Mouse (Mus musculus) MEL (cell line): Measurements from ENCODE around the gene Cnn3. TPM values are rescaled to one million over a fixed set of nuclear protein-coding genes. Genes with fewer than 3 reads are reported as not detected.

Source experiments
- DNase-seq: peaks from one replicate; pipeline ENCODE4 v3.0.0; 2011; ENCODE audit warnings: low read depth, low spot score
- H3K27ac ChIP-seq: 2 replicates; pipeline ENCODE4 v1.5.1; 2012; ENCODE audit warnings: low read depth, mild to moderate bottlenecking, control low read depth, low read length, moderate library complexity; ENCODE audit not compliant: control insufficient read depth
- H3K27me3 ChIP-seq, 2 experiments: fragments of 150-350 bp in 1 of 2; sonication (generic) in 1 of 2; 2 replicates each; pipeline ENCODE4 v1.6.1; 2012; ENCODE audit warnings: low read length in 2 of 2, mild to moderate bottlenecking in 2 of 2, improper control_type of control experiment in 1 of 2, moderate library complexity in 1 of 2; ENCODE audit not compliant: insufficient read depth in 2 of 2, control insufficient read depth in 1 of 2
- H3K36me3 ChIP-seq, 2 experiments: 2 replicates each; pipeline ENCODE4 v1.6.1; 2012 to 2014; ENCODE audit warnings: low read length in 2 of 2, improper control_type of control experiment in 1 of 2, inconsistent platforms in 1 of 2, mild to moderate bottlenecking in 1 of 2; ENCODE audit not compliant: insufficient read depth in 2 of 2, control insufficient read depth in 1 of 2
- H3K4me1 ChIP-seq, 2 experiments: fragments of 150-350 bp in 1 of 2; sonication (generic) in 1 of 2; 2 replicates each; pipeline ENCODE4 v1.6.1; 2012; ENCODE audit warnings: low read length in 2 of 2, improper control_type of control experiment in 1 of 2, mild to moderate bottlenecking in 1 of 2; ENCODE audit not compliant: insufficient read depth in 2 of 2, control insufficient read depth in 1 of 2
- H3K4me3 ChIP-seq, 2 experiments: fragments of 150-350 bp in 1 of 2; sonication (generic) in 1 of 2; 2 replicates each; pipeline ENCODE4 v1.5.1; 2012; ENCODE audit warnings: low read depth in 2 of 2, low read length in 2 of 2, mild to moderate bottlenecking in 2 of 2, moderate library complexity in 2 of 2, control low read depth in 1 of 2, improper control_type of control experiment in 1 of 2; ENCODE audit not compliant: control insufficient read depth in 1 of 2, insufficient read depth in 1 of 2
- H3K79me2 ChIP-seq: 2 replicates; pipeline ENCODE4 v1.6.1; 2012; ENCODE audit warnings: mild to moderate bottlenecking, low read length, moderate library complexity; ENCODE audit not compliant: control insufficient read depth, poor library complexity, insufficient read depth
- H3K9ac ChIP-seq: 2 replicates; pipeline ENCODE4 v1.6.1; 2012; ENCODE audit warnings: low read depth, mild to moderate bottlenecking, control low read depth, low read length, moderate library complexity; ENCODE audit not compliant: control insufficient read depth, poor library complexity, severe bottlenecking
- H3K9me3 ChIP-seq: fragments of 150-350 bp; sonication (generic); replicated peaks from 2 replicates; pipeline ENCODE4 v1.6.1; 2012; ENCODE audit warnings: mild to moderate bottlenecking, low read length, improper control_type of control experiment, moderate library complexity; ENCODE audit not compliant: insufficient read depth
- CHD1 ChIP-seq: IDR thresholded peaks from 2 replicates; pipeline ENCODE4 v1.6.1; 2012; ENCODE audit warnings: low read depth, mild to moderate bottlenecking, inconsistent platforms, low read length, improper control_type of control experiment
- CHD2 ChIP-seq: IDR thresholded peaks from 2 replicates; pipeline ENCODE4 v1.6.1; 2011; ENCODE audit warnings: low read length, improper control_type of control experiment
- CTCF ChIP-seq, 3 experiments: IDR thresholded peaks in 2 of 3; conservative IDR thresholded peaks in 1 of 3; 2 replicates each; pipeline ENCODE4 v1.5.1; 2011 to 2012; ENCODE audit warnings: low read length in 3 of 3, low read depth in 2 of 3, mild to moderate bottlenecking in 2 of 3, improper control_type of control experiment in 1 of 3, inconsistent platforms in 1 of 3, mixed read lengths in 1 of 3, moderate library complexity in 1 of 3; ENCODE audit not compliant: control insufficient read depth in 1 of 3, insufficient read depth in 1 of 3, poor library complexity in 1 of 3, severe bottlenecking in 1 of 3
- ELF1 ChIP-seq: IDR thresholded peaks from 2 replicates; pipeline ENCODE4 v1.6.1; 2014; ENCODE audit warnings: low read depth, mild to moderate bottlenecking, inconsistent platforms, low read length, improper control_type of control experiment, moderate library complexity
- EP300 ChIP-seq, 2 experiments: IDR thresholded peaks; 2 replicates each; pipeline ENCODE4 v1.6.1; 2011; ENCODE audit warnings: improper control_type of control experiment in 2 of 2, low read length in 2 of 2, low read depth in 1 of 2, mild to moderate bottlenecking in 1 of 2
- ETS1 ChIP-seq: IDR thresholded peaks from 2 replicates; pipeline ENCODE4 v1.6.1; 2012; ENCODE audit warnings: low read depth, mild to moderate bottlenecking, inconsistent platforms, low read length, improper control_type of control experiment, moderate library complexity
- JUND ChIP-seq: IDR thresholded peaks from 2 replicates; pipeline ENCODE4 v1.6.1; 2011; ENCODE audit warnings: low read depth, mild to moderate bottlenecking, improper control_type of control experiment, low read length
- MAX ChIP-seq: IDR thresholded peaks from 2 replicates; pipeline ENCODE4 v1.6.1; 2011; ENCODE audit warnings: low read length, improper control_type of control experiment
- MAZ ChIP-seq: IDR thresholded peaks from 2 replicates; pipeline ENCODE4 v1.6.1; 2012; ENCODE audit warnings: low read depth, mild to moderate bottlenecking, inconsistent platforms, low read length, improper control_type of control experiment
- MXI1 ChIP-seq: IDR thresholded peaks from 2 replicates; pipeline ENCODE4 v1.6.1; 2011; ENCODE audit warnings: mild to moderate bottlenecking, low read depth, low read length, improper control_type of control experiment
- MYC ChIP-seq: IDR thresholded peaks from 2 replicates; pipeline ENCODE4 v1.6.1; 2011; ENCODE audit warnings: low read depth, mild to moderate bottlenecking, low read length, improper control_type of control experiment, moderate library complexity
- NELFE ChIP-seq: IDR thresholded peaks from 2 replicates; pipeline ENCODE4 v1.6.1; 2011; ENCODE audit warnings: low read depth, low read length, improper control_type of control experiment
- NRF1 ChIP-seq: IDR thresholded peaks from 2 replicates; pipeline ENCODE4 v1.6.1; 2014; ENCODE audit warnings: low read depth, mild to moderate bottlenecking, inconsistent platforms, low read length, improper control_type of control experiment, moderate library complexity; ENCODE audit not compliant: poor library complexity, insufficient read depth, severe bottlenecking
- POLR2A ChIP-seq, 2 experiments: IDR thresholded peaks; 2 replicates each; pipeline ENCODE4 v1.6.1; 2011 to 2012; ENCODE audit warnings: low read length in 2 of 2, mild to moderate bottlenecking in 2 of 2, control low read depth in 1 of 2, improper control_type of control experiment in 1 of 2, low read depth in 1 of 2, moderate library complexity in 1 of 2; ENCODE audit not compliant: control insufficient read depth in 1 of 2, insufficient read depth in 1 of 2, poor library complexity in 1 of 2
- POLR2AphosphoS2 ChIP-seq: IDR thresholded peaks from 2 replicates; pipeline ENCODE4 v1.6.1; 2011; ENCODE audit warnings: low read length, improper control_type of control experiment
- RAD21 ChIP-seq: IDR thresholded peaks from 2 replicates; pipeline ENCODE4 v1.6.1; 2011; ENCODE audit warnings: mild to moderate bottlenecking, low read depth, low read length, improper control_type of control experiment
- SIN3A ChIP-seq: IDR thresholded peaks from 2 replicates; pipeline ENCODE4 v1.6.1; 2012; ENCODE audit warnings: low read length, improper control_type of control experiment, inconsistent platforms
- SMC3 ChIP-seq: IDR thresholded peaks from 2 replicates; pipeline ENCODE4 v1.6.1; 2011; ENCODE audit warnings: low read depth, low read length, improper control_type of control experiment
- TAL1 ChIP-seq: IDR thresholded peaks from 2 replicates; pipeline ENCODE4 v1.6.1; 2012; ENCODE audit warnings: mild to moderate bottlenecking, inconsistent platforms, low read length, moderate library complexity, mixed read lengths
- TCF12 ChIP-seq: IDR thresholded peaks from 2 replicates; pipeline ENCODE4 v1.6.1; 2014; ENCODE audit warnings: low read depth, mild to moderate bottlenecking, inconsistent platforms, low read length, improper control_type of control experiment, moderate library complexity
- UBTF ChIP-seq: IDR thresholded peaks from 2 replicates; pipeline ENCODE4 v1.6.1; 2012; ENCODE audit warnings: low read depth, mild to moderate bottlenecking, inconsistent platforms, low read length, improper control_type of control experiment, moderate library complexity, borderline replicate concordance; ENCODE audit not compliant: insufficient read depth
- USF1 ChIP-seq: IDR thresholded peaks from 2 replicates; pipeline ENCODE4 v1.6.1; 2014; ENCODE audit warnings: low read depth, mild to moderate bottlenecking, inconsistent platforms, low read length, improper control_type of control experiment, moderate library complexity
- ZC3H11A ChIP-seq: IDR thresholded peaks from 2 replicates; pipeline ENCODE4 v1.6.1; 2012; ENCODE audit warnings: low read depth, mild to moderate bottlenecking, inconsistent platforms, low read length, improper control_type of control experiment
- ZKSCAN1 ChIP-seq: IDR thresholded peaks from 2 replicates; pipeline ENCODE4 v1.6.1; 2012; ENCODE audit warnings: low read depth, mild to moderate bottlenecking, inconsistent platforms, low read length, improper control_type of control experiment, moderate library complexity
- ZMIZ1 ChIP-seq: IDR thresholded peaks from 2 replicates; pipeline ENCODE4 v1.6.1; 2012; ENCODE audit warnings: low read depth, mild to moderate bottlenecking, inconsistent platforms, low read length, improper control_type of control experiment, moderate library complexity
- ZNF384 ChIP-seq: IDR thresholded peaks from 2 replicates; pipeline ENCODE4 v1.6.1; 2012; ENCODE audit warnings: low read depth, mild to moderate bottlenecking, inconsistent platforms, low read length, improper control_type of control experiment
- polyA plus RNA-seq, 2 experiments: library from polyadenylated mRNA; stranded (reverse) in 1 of 2; unstranded in 1 of 2; fragments of >175 nt in 1 of 2; fragments of >200 nt in 1 of 2; gene quantifications; 2 replicates each; pipeline versions ENCODE4 v1.2.1 to v1.2.4; 2012; ENCODE audit warnings: low replicate concordance in 2 of 2, low read depth in 1 of 2; ENCODE audit not compliant: insufficient read length in 2 of 2, insufficient read depth in 1 of 2, missing spikeins in 1 of 2
- total RNA-seq: library from RNA; depleted of rRNA; stranded (reverse); fragments of 300-350 nt; gene quantifications from 2 replicates; pipeline ENCODE4 v1.2.3, GENCODE M21; 2012

The Cnn3 gene
- total and polyA plus RNA-seq, 3 experiments: not detected

DNA sequence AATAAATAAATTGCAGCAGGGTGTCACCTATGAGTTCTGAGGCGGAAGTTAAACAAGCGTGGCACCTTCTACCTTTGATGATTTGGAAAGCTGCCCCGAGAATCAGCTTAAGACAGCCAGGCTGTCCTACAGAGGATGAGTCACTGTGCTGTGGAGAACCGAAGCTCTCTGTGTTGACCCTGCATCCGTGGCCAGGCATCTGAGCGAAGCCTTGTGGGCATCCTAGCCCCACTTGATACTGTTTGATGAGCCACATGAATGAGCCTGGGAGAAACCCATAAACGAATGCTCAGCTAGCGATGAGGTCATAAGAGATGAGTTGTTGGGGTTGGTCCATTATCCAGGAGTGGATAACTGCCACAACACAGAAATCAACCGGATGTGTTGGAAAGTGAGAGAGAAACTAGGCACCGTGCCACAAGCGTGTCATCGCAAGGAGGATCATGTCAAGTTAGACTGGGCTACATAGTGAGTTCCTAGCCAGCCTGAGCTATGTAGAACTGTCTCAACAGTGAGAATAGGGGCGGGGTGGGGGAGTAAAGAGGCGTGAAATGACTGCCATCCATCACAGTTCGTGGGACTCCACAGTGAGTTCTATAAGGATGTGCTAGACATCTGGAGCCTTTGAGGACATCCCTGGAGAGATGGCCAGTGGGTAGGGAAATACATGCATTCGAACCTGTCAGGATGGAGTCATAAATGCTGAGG, 30.6 kb upstream of the Cnn3 start:
- no peak overlapping the region for H3K27ac ChIP-seq
- TF ChIP-seq CHD1 (no peak), ZMIZ1 (no peak), POLR2AphosphoS2 (no peak), NELFE (no peak), POLR2A (IDR thresholded peaks at IDR 0.05; ENCODE audit: control insufficient read depth in 1 of 2, insufficient read depth in 1 of 2, low read depth in 1 of 2, low read length in 2 of 2, poor library complexity in 1 of 2) (no peak), RAD21 (no peak), MAZ (no peak), ZC3H11A (no peak), ELF1 (no peak), NRF1 (no peak), MYC (no peak), TAL1 (no peak), UBTF (no peak), ZKSCAN1 (no peak), EP300 (IDR thresholded peaks at IDR 0.05; ENCODE audit: low read depth in 1 of 2, low read length in 2 of 2) (no peak), MXI1 (no peak), SMC3 (no peak), CHD2 (no peak), CTCF (IDR thresholded peaks at IDR 0.05 in 2 of 3, conservative IDR thresholded peaks at IDR 0.05 in 1 of 3; ENCODE audit: control insufficient read depth in 1 of 3, insufficient read depth in 1 of 3, low read depth in 2 of 3, low read length in 3 of 3, poor library complexity in 1 of 3, severe bottlenecking in 1 of 3) (no peak)

GRCm38 (mm10) chr3:121396561-121396960, 29.7 kb upstream of the Cnn3 start:
- no peak for DNase-seq
- H3K9ac ChIP-seq: no peak overlapping the region
- no peaks in the 10 kb centered on the region; a peak in 1 of 4 replicates for H3K27me3 ChIP-seq
- H3K79me2 ChIP-seq: no peaks in the 10 kb centered on the region
- H3K36me3 ChIP-seq: no peaks in the 10 kb centered on the region
- no peak overlapping the region for H3K4me3 ChIP-seq
- H3K4me1 ChIP-seq: no peaks in the 10 kb centered on the region
- H3K9me3 ChIP-seq: no peaks in the 10 kb centered on the region
- no peak overlapping the region for H3K27ac ChIP-seq
- TF ChIP-seq ZNF384 (no peak), JUND (no peak), CTCF (IDR thresholded peaks at IDR 0.05 in 2 of 3, conservative IDR thresholded peaks at IDR 0.05 in 1 of 3; ENCODE audit: control insufficient read depth in 1 of 3, insufficient read depth in 1 of 3, low read depth in 2 of 3, low read length in 3 of 3, poor library complexity in 1 of 3, severe bottlenecking in 1 of 3) (no peak), ETS1 (no peak), MYC (no peak), USF1 (no peak), MAX (no peak), TCF12 (no peak), SIN3A (no peak), ZMIZ1 (no peak), EP300 (IDR thresholded peaks at IDR 0.05; ENCODE audit: low read depth in 1 of 2, low read length in 2 of 2) (no peak), UBTF (no peak)

More for the DNA sequence above, 30.6 kb upstream of the Cnn3 start:
- DNase-seq: no peak
- H3K36me3 ChIP-seq: no peaks in the 10 kb centered on the region
- H3K27me3 ChIP-seq: no peaks in the 10 kb centered on the region; a peak in 1 of 4 replicates
- no peaks in the 10 kb centered on the region for H3K79me2 ChIP-seq
- H3K4me1 ChIP-seq: no peaks in the 10 kb centered on the region
- no peak overlapping the region for H3K4me3 ChIP-seq
- H3K9ac ChIP-seq: no peak overlapping the region
- no peaks in the 10 kb centered on the region for H3K9me3 ChIP-seq
